Mouse (Mus musculus): ENCODE data around the gene Gm20422.

- no peak for TF ChIP-seq EP300 (IDR thresholded peaks at IDR 0.05; ENCODE audit: low read depth)
- TF ChIP-seq CTCF (IDR thresholded peaks at IDR 0.05; ENCODE audit: low read depth), result no peak
Measured at GRCm38 (mm10) chr8:69815396-69815795, 40.7 kb upstream of the Gm20422 start.

All from liver, postnatal 0 days (tissue).